Mouse (Mus musculus) kidney, adult 11 months (tissue): ENCODE results near the gene Lmf1.
A peak's percentile ranks its signal among the peaks of the same experiment; 100 is the strongest.

ENCODE experiments used
- DNase-seq: peaks from one replicate; pipeline ENCODE4 v3.0.0; 2022

Lmf1 gene

GRCm38 (mm10) chr17:25578920-25579319, at the start of gene Lmf1:
Lmf1 (plus strand) TSS chr17:25579085.
- peak; percentile 98 for DNase-seq

- no peak for DNase-seq
Observed at GRCm38 (mm10) chr17:25530357-25531022, 48.4 kb upstream of the Lmf1 start.

- peak; percentile 4 for DNase-seq
Observed at GRCm38 (mm10) chr17:25538945-25539875, 39.7 kb upstream of the Lmf1 start.

DNA sequence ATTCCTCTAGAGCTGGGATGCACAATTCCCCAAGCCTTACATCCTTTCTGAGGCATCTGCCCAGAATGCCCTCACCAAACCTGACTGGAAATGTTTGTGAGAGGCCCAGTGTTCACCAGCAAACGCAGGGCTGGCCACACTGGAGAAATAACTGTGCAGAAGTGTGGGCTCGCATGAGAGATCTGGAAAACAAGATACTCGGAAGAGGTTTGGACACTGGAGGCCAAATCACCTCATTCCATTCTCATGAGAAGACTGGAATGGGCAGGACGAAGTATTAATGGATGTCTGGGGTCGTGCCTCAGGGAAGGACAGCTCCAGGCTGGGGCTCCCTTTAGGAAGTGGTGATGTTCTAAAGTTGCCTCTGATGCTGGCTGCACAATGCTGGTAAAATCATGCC, 38.2 kb upstream of the Lmf1 start:
- no peak for DNase-seq

DNA sequence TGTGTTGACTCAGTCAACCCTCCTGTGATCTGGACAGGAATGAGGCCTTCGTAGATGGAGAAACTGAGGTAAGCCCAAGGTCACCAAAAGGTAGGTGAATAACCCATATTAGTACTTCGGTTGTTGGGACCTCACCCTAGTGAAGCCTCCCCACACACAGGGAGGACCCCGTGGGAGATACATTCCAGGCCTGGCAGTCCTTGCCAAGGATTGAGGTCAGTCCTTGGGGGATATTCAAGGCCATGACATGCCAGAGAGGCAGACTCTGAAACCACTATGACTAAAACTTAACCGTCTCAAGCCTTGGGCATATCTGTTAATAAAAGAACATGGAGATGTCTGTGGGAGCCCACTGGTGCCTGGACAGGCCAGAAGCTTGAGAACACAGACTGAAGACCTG, 37.1 kb upstream of the Lmf1 start:
- no peak for DNase-seq

DNA sequence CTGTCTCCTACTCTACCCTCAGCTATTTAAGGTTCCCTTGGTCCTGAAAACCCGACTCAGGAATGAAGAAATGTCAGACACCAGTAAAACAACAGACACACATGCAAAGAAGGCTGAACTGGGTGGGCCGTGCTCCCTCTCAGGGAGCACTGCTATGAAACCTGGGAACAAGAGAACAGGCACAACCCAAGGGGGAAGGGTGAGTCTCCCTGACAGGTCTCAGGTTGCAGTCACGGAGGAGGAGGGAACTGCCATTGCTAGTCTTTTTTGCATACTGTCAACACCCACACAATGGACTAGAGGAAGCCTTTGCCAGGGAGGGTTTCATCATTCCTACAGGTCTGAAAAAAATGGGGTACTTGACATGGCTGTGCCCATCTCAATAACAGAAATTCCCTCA, 31.9 kb upstream of the Lmf1 start:
- no peak for DNase-seq

DNA sequence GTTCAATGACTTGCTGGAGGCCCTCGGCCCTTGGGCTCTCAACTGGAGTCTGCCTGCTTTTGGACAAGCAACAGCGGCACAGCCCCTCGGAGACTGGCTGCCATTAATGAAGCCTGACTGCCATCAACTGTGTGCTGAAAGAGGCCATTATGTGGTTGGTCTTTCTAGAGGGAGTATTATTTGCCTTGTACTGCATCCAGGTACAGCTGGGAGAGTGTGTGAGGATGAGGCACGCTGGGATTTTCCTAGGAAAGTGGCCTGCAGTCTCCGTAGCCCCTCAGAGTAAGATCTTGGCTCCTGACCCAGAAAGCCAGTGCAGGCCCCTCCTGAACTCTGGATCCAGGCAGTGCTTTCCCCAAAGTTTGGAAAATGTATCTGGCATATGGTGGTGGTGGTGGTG, 28.9 kb upstream of the Lmf1 start:
- no peak for DNase-seq

DNA sequence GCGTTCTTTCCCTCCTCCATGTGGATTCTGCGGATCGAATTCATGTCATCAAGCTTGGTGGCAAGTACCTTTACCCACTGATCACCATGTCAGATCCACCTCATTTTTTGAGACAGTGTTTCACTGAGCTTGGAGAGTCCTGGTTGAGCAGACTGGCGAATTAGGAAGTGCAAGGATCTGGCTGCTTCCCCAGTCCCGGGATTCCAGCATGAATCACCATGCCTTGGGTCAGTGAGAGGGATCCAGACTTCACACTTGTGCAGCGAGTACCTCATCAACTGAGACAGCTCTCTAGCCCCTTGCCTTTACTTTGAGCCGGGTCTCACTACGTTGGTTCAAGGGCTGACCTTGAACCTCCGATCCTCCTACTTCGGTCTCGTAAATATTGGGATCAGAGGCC, 27.6 kb upstream of the Lmf1 start:
- DNase-seq, result no peak

- no peak for DNase-seq
Observed at GRCm38 (mm10) chr17:25555159-25555558, 23.7 kb upstream of the Lmf1 start.

DNA sequence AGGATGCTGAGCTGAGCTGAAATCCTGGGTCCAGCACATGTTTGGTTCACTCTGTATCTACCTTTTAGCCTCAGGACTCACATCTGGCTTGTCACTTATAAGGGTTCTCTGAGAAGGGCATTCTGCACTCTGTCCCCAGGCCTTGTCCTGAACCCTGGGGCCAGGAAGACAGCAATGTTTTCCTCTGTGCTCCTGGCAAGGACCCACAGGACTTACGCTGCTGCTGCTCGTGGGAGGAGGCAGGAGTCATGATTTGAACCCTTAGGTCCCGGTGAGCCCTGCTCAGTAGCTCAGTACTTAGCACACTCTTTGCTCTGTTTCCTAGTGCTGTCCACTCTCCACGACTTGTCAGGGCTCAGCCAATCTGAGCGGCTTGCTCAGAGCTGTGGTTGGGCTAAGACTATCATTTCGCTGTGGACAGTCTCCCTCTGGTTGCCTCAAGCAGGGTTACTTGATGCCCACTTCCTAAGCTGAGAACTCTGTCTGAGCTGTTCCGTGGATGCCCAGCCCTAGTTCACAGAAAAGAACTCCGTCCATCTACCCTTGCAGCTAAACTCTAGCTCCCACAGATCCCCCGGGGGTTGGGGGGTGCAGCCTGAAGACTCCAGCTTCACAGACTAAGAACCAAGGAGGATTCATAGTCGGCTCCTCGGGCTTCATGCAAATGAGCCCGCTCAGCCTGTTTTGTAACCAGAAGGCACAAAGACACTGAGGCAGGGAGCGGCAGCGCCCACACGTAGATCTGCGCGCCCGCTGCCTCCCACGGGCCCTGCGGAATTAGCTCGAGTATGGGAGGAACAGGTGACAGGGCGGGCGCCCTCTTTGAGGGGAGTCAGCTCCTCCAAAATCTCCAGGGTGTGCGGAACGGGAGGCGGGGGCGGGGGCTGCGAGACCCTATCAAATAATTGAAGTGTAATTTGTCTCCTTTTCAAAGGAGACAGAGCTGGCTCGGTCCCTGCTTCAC, 22.9 kb upstream of the Lmf1 start:
- DNase-seq, result no peak

DNA sequence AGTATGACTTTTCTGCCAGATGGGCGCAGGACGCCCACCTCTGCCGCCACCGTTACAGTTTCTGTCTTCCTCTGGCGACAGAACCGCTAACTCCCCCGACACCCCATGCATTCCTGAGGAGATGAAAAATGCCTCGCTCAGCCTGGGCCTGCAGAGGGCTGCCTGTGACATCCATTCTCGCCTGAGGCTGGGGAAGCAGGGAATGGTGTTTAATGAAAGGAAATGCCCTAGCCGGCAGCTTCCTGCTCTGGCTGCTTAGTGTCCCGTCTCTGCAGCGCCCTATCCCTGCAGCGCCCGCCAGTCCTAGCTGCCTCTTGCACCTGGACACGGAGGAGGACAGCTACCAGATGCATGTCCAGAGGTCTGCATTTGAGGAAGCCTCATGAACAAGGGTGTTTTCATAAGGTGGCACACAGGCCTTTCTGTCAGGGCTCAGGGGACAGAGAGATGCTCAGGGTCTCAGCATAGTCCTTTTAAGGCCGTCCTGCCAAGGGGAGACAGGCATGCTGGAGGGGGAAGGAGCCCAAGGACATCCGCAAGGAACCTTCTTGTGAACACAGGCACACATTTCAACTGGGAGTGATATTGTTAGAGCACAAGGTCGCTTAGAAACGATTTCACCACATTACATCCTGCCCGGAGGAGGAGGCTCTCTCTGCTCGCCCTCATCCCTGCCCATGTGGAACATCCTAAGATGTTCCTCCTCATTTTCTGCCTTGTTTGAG, 22.1 kb upstream of the Lmf1 start:
- DNase-seq, result no peak

DNA sequence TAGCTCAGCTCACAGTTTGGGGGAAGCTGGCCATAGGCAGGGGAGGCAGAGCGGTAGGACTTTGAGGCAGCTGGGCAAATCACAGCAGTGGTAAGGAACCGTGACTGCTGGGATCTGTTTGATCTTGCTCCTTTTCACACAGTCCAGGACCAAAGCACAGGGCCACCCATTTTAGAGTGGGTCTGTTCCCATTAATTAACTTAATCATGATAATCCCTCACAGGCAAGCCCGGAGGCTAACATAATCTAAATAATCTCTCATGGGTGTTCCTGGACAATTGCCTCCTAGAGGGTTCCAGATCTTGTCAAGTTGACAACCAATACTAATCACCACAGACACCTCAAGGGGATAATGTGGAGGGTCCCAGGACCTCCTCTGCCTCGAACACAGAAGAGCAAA, 19.3 kb upstream of the Lmf1 start:
- DNase-seq, result no peak

DNA sequence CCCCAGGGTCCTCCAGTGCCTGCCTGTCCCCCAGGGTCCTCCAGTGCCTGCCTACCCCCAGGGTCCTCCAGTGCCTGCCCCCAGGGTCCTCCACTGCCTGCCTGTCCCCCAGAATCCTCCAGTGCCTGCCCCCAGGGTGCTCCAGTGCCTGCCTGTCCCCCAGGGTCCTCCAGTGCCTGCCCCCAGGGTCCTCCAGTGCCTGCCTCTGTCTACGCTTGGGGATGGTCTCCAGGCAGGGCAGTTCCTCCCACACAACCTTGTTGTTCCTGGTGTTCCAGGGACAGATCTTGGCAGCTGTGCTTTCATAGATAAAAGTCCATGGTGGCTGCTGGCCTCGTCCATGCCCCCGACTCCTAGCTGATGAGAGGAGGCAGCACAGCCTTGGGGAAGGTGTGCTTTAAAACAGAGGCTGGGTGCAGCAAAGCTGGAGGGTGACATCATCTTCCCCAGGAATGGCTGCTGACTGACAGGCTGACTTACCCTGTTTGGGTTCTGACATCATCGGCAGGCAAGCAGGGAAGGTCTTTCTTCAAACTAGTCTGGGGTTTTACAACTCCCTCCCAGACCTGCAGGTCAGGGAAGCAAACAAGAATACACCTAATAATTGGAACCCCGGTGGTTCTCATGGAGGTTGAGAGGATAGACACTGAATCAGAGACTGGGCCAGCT, 18.2 kb upstream of the Lmf1 start:
- no peak for DNase-seq

GRCm38 (mm10) chr17:25561223-25562028, 17.5 kb upstream of the Lmf1 start:
- DNase-seq, result no peak

DNA sequence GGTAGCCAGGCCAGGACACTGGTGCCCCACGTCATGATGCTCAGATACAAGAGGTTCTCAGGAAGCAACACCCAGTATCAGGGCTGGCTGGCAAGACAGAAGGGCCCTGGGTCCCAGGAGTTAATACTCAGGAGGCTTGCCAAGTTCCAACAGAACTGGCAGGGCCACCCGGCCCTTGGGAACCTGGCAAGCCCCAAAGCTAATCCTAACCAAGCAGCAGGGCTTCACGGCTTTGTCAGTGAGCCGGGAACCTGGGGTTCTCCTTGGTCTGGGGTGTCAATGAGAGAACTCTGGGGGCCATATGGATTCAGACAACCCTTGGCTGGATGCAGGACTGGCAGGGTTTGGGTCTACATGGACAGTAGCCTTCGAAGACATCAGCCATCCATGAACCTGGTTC, 14.4 kb upstream of the Lmf1 start:
- DNase-seq, result no peak

GRCm38 (mm10) chr17:25565244-25565643, 13.6 kb upstream of the Lmf1 start:
- DNase-seq, result no peak

GRCm38 (mm10) chr17:25565860-25566600, 12.9 kb upstream of the Lmf1 start:
- no peak for DNase-seq

DNA sequence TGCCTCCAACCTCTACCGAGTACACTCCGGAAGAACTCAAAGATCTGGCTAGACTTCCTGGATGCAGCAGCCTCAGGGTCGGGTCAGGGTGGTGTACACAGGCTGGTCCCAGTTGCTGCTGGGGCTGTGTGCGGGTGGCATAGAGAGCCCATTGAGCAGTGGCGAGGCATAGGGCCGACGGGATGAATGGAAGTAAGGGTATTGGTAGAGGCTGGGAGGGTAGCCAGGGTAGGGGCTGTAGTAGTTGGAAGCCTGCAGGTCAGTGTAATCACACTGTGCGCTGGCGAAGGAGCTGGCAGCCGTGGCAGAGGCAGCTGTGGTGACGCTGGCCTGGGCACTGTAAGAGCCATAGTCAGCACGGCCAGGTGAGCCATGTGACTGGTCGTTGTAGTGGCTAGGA, 11.6 kb upstream of the Lmf1 start:
- no peak for DNase-seq

DNA sequence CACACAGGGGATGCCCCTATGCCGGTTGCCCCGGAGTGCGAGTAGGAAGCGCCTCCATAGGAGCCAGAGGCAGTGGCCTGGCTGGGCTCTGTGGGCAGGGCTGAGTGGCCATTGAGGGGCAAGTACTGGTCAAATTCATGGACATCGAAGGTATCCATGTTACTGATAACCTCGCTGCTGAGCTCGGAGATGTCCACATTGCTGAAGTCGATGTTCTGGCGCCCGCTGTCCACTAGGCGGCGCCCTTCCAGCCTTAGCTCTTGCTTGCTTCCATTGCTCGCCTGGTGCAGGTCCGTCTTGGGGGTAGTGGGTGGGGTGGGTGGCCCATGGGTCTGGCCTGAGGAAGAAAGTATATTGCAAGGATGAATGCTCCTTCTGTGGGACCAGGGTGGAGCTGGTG, 11.1 kb upstream of the Lmf1 start:
- no peak for DNase-seq

GRCm38 (mm10) chr17:25568206-25568605, 10.7 kb upstream of the Lmf1 start:
- DNase-seq, result no peak
